Mouse (Mus musculus) retina, adult 2 months (tissue): ENCODE measurements around the gene Zdhhc7.

ENCODE experiments used
- DNase-seq: peaks from one replicate; pipeline ENCODE4 v3.0.0-alpha.2; 2012; ENCODE audit warnings: low read depth, low spot score

Gene Zdhhc7

GRCm38 (mm10) chr8:120101068-120101972, at the start of gene Zdhhc7:
TSS of gene Zdhhc7 (minus strand) at chr8:120101482.
- peak; percentile 68 for DNase-seq

- DNase-seq, result no peak
Observed at GRCm38 (mm10) chr8:120150028-120150427, 48.7 kb upstream of the Zdhhc7 start.

GRCm38 (mm10) chr8:120146051-120146450, 44.8 kb upstream of the Zdhhc7 start:
- DNase-seq, result no peak

GRCm38 (mm10) chr8:120144652-120145301, 43.5 kb upstream of the Zdhhc7 start:
- DNase-seq, result no peak

GRCm38 (mm10) chr8:120143911-120144651, 42.8 kb upstream of the Zdhhc7 start:
- no peak for DNase-seq

- DNase-seq, result no peak
Observed at GRCm38 (mm10) chr8:120140769-120141168, 39.5 kb upstream of the Zdhhc7 start.

- no peak for DNase-seq
Observed at GRCm38 (mm10) chr8:120138958-120139357, 37.7 kb upstream of the Zdhhc7 start.

- DNase-seq, result no peak
Observed at GRCm38 (mm10) chr8:120136618-120137017, 35.3 kb upstream of the Zdhhc7 start.

GRCm38 (mm10) chr8:120135687-120136086, 34.4 kb upstream of the Zdhhc7 start:
- DNase-seq, result no peak

- DNase-seq, result no peak
Observed at GRCm38 (mm10) chr8:120133169-120133568, 31.9 kb upstream of the Zdhhc7 start.

GRCm38 (mm10) chr8:120131158-120131557, 29.9 kb upstream of the Zdhhc7 start:
- no peak for DNase-seq

GRCm38 (mm10) chr8:120129547-120129946, 28.3 kb upstream of the Zdhhc7 start:
- no peak for DNase-seq

GRCm38 (mm10) chr8:120126357-120127161, 25.3 kb upstream of the Zdhhc7 start:
- no peak for DNase-seq

GRCm38 (mm10) chr8:120124836-120125389, 23.6 kb upstream of the Zdhhc7 start:
- no peak for DNase-seq

GRCm38 (mm10) chr8:120124261-120124660, 23.0 kb upstream of the Zdhhc7 start:
- DNase-seq, result no peak

GRCm38 (mm10) chr8:120120951-120121350, 19.7 kb upstream of the Zdhhc7 start:
- no peak for DNase-seq

GRCm38 (mm10) chr8:120119931-120120330, 18.6 kb upstream of the Zdhhc7 start:
- DNase-seq, result no peak

GRCm38 (mm10) chr8:120119429-120119828, 18.1 kb upstream of the Zdhhc7 start:
- no peak for DNase-seq

GRCm38 (mm10) chr8:120118847-120119246, 17.6 kb upstream of the Zdhhc7 start:
- DNase-seq, result no peak

- DNase-seq, result no peak
Observed at GRCm38 (mm10) chr8:120118162-120118561, 16.9 kb upstream of the Zdhhc7 start.

- no peak for DNase-seq
Observed at GRCm38 (mm10) chr8:120116600-120116999, 15.3 kb upstream of the Zdhhc7 start.
